Mouse (Mus musculus) heart, embryonic 15.5 days (tissue): ENCODE data around the gene Syne3. TPM values are rescaled to one million over a fixed set of nuclear protein-coding genes. Genes with fewer than 3 reads are reported as not detected.

ENCODE experiments used
- ATAC-seq: fragments of 200-750 bp; cut with Nextera tagmentation; replicated peaks from 2 replicates; pipeline ENCODE4 v1.8.0; 2017; ENCODE audit warnings: low read depth, moderate TSS enrichment; ENCODE audit not compliant: insufficient number of reproducible peaks, insufficient read depth, low FRiP score
- H3K27ac ChIP-seq: fragments of 300-500 bp; sonication (generic); 2 replicates; pipeline ENCODE4 v1.5.1; 2015; ENCODE audit warnings: mild to moderate bottlenecking, inconsistent platforms
- H3K27me3 ChIP-seq: fragments of 300-500 bp; sonication (generic); 2 replicates; pipeline ENCODE4 v1.6.1; 2015; ENCODE audit warnings: inconsistent platforms
- H3K36me3 ChIP-seq: fragments of 300-500 bp; sonication (generic); 2 replicates; pipeline ENCODE4 v1.6.1; 2015; ENCODE audit warnings: mild to moderate bottlenecking, inconsistent platforms
- H3K4me1 ChIP-seq: fragments of 300-500 bp; sonication (generic); replicated peaks from 2 replicates; pipeline ENCODE4 v1.6.1; 2015; ENCODE audit warnings: inconsistent platforms
- H3K4me2 ChIP-seq: fragments of 300-500 bp; sonication (generic); 2 replicates; pipeline ENCODE4 v1.6.1; 2015; ENCODE audit warnings: inconsistent platforms, mild to moderate bottlenecking, moderate library complexity
- H3K4me3 ChIP-seq: fragments of 300-500 bp; sonication (generic); 2 replicates; pipeline ENCODE4 v1.5.1; 2015; ENCODE audit warnings: mild to moderate bottlenecking, inconsistent platforms
- H3K9ac ChIP-seq: fragments of 300-500 bp; sonication (generic); 2 replicates; pipeline ENCODE4 v1.6.1; 2015; ENCODE audit warnings: mild to moderate bottlenecking, inconsistent platforms
- H3K9me3 ChIP-seq: fragments of 300-500 bp; sonication (generic); replicated peaks from 2 replicates; pipeline ENCODE4 v1.6.1; 2016; ENCODE audit warnings: inconsistent platforms
- WGBS: fragments of 180-500 bp; shearing (Covaris S2); methylation state at CpG from one replicate; pipeline ENCODE4 v1.1.7; 2015; ENCODE audit warnings: mixed read lengths; 5-methylcytosine and 5-hydroxymethylcytosine counted together
- microRNA-seq: library from miRNA; unstranded; fragments of <30 nt; microRNA quantifications from one replicate; pipeline ENCODE4, GENCODE M21; 2016
- polyA plus RNA-seq: library from polyadenylated mRNA; unstranded; fragments of >200 nt; fragmentation: Nextera tagmentation; extraction: Ambion mirVana; gene quantifications from 2 replicates; pipeline ENCODE4 v1.2.1, GENCODE M21; 2015

Gene Syne3
- polyA plus RNA-seq, 1 experiment from 2014 or later = 1.6 TPM

- 77% methylated on average over 12 of the region's 12 CpGs for WGBS
- Histone ChIP-seq H3K4me2 (no peak overlapping the region), H3K36me3 (no peaks in the 10 kb centered on the region), H3K4me1 (no peaks in the 10 kb centered on the region), H3K9me3 (no peaks in the 10 kb centered on the region), H3K27me3 (0 out of 2 replicates have a peak, but pooled peaks cover 3% of the 10 kb centered on the region), H3K9ac (no peak overlapping the region), H3K27ac (no peak overlapping the region), H3K4me3 (no peak overlapping the region)
- no peak for ATAC-seq
Observed at GRCm38 (mm10) chr12:104880367-104880766, 129.2 kb downstream of the Syne3 start.

Small RNA genes lying within 50 kb of the gene (microRNA-seq; reads per million reads assigned to microRNA genes)
- 1.9 reads per million for gene Mir3069

Other genes starting within 250 kb of the Syne3 start
- 0.54 and 1.2 TPM in 2 replicates for gene Clmn, start 144.7 kb downstream of the Syne3 start, polyA plus RNA-seq
- gene Glrx5, start 22.9 kb upstream of the Syne3 start, polyA plus RNA-seq = 155 and 163 TPM in 2 replicates
- not detected in 2 replicates for gene Tcl1b2, start 136.2 kb upstream of the Syne3 start, polyA plus RNA-seq
- not detected in 2 replicates for gene Tcl1b1, start 149.9 kb upstream of the Syne3 start, polyA plus RNA-seq
- not detected in 2 replicates for gene Tcl1b5, start 166.5 kb upstream of the Syne3 start, polyA plus RNA-seq
- not detected in 2 replicates for gene Tcl1b3, start 181.2 kb upstream of the Syne3 start, polyA plus RNA-seq
- gene Tcl1b4, start 192.1 kb upstream of the Syne3 start, polyA plus RNA-seq = not detected in 2 replicates
- not detected in 2 replicates for gene Tcl1, start 213.0 kb upstream of the Syne3 start, polyA plus RNA-seq